Comparison of ENCODE assay signal across 13 mouse cellular contexts in genomic region chr13:41113940-41114339, GRCm38 (mm10). TPM values are rescaled to one million over a fixed set of nuclear protein-coding genes. Genes with fewer than 3 reads are reported as not detected.
DNase-seq lines count a peak whose midpoint lies in the region; ATAC-seq and TF ChIP-seq lines count a peak whose summit lies in the region.
"Had no signal": no experiment of that assay in that cellular context is flagged by ENCODE, and none has a peak within 500 bp of the region (broad histone marks: within the 10 kb centered on the region; RNA-seq: fewer than 3 reads in every experiment).

Gene Sycp2l, plus strand, starts transcription at chr13:41114307.

- no peaks in the 10 kb centered on the region for H3K9me3 ChIP-seq in heart, postnatal 0 days (replicated peaks; ENCODE audit: control insufficient read depth, low read length)
- H3K9me3 ChIP-seq in hindbrain, embryonic 15.5 days, result no peaks in the 10 kb centered on the region
- no peaks in the 10 kb centered on the region for H3K9me3 ChIP-seq in midbrain, embryonic 11.5 days (ENCODE audit: control insufficient read depth, low read length)

- TF ChIP-seq EP300 in heart, postnatal 0 days (IDR thresholded peaks at IDR 0.05; ENCODE audit: low read depth), result no peak

- H3K27ac ChIP-seq in heart, postnatal 0 days (ENCODE audit: low read depth), result no peak within 1 kb of the TSS
- H3K27ac ChIP-seq in hindbrain, embryonic 15.5 days (replicated peaks), result no peak within 1 kb of the TSS
- H3K27ac ChIP-seq in midbrain, embryonic 11.5 days (ENCODE audit: low read depth, low read length), result no peak within 1 kb of the TSS

- H3K4me1 ChIP-seq in heart, postnatal 0 days (ENCODE audit: control insufficient read depth, insufficient read depth), result no peaks in the 10 kb centered on the region
- H3K4me1 ChIP-seq in hindbrain, embryonic 15.5 days (replicated peaks), result no peaks in the 10 kb centered on the region
- H3K4me1 ChIP-seq in midbrain, embryonic 11.5 days (ENCODE audit: control insufficient read depth, insufficient read depth, low read length), result no peaks in the 10 kb centered on the region

- H3K27me3 ChIP-seq in heart, postnatal 0 days (ENCODE audit: control insufficient read depth, insufficient read depth, low read length), result 0 out of 2 replicates have a peak, but pooled peaks cover 8% of the 10 kb centered on the region
- 0 out of 2 replicates have a peak, but pooled peaks cover 13% of the 10 kb centered on the region for H3K27me3 ChIP-seq in hindbrain, embryonic 15.5 days
- H3K27me3 ChIP-seq in midbrain, embryonic 11.5 days (ENCODE audit: control insufficient read depth, insufficient read depth, low read length), result no peaks in the 10 kb centered on the region
- H3K27me3 ChIP-seq: CH12.LX had no signal

- H3K4me2 ChIP-seq in heart, postnatal 0 days (ENCODE audit: low read depth, low read length), result peak within 1 kb of the TSS; percentile 31
- H3K4me2 ChIP-seq in hindbrain, embryonic 15.5 days, result peak within 1 kb of the TSS; percentile 16; the same call in 1 of the 2 replicates
- peak within 1 kb of the TSS; percentile 30 for H3K4me2 ChIP-seq in midbrain, embryonic 11.5 days

- H3K36me3 ChIP-seq in heart, postnatal 0 days (replicated peaks; ENCODE audit: control insufficient read depth, insufficient read depth, low read length), result no peaks in the 10 kb centered on the region
- no peaks in the 10 kb centered on the region for H3K36me3 ChIP-seq in hindbrain, embryonic 15.5 days
- no peaks in the 10 kb centered on the region for H3K36me3 ChIP-seq in midbrain, embryonic 11.5 days (ENCODE audit: control insufficient read depth, insufficient read depth, low read length)

- no peak within 1 kb of the TSS for H3K9ac ChIP-seq in heart, postnatal 0 days (replicated peaks; ENCODE audit: low read depth, low read length)
- H3K9ac ChIP-seq in hindbrain, embryonic 15.5 days, result no peak within 1 kb of the TSS
- H3K9ac ChIP-seq in midbrain, embryonic 11.5 days (ENCODE audit: low read length), result no peak within 1 kb of the TSS

- TF ChIP-seq CTCF in heart, postnatal 0 days (IDR thresholded peaks at IDR 0.05; ENCODE audit: low read depth), result no peak

- no peak for DNase-seq in heart, postnatal 0 days (ENCODE audit: low spot score)
- no peak for DNase-seq in heart, postnatal 14 days
- DNase-seq in ZHBTc4 (ENCODE audit: low read depth, low spot score), result peak; percentile 52
- DNase-seq in midbrain, embryonic 11.5 days (ENCODE audit: low spot score, missing footprints), result no peak
- DNase-seq in left cerebral cortex, adult 9 months (ENCODE audit: low spot score in 2 of 2), result no peak
- DNase-seq in right cerebral cortex, postnatal 4 days, result no peak
- DNase-seq: adrenal gland, adult 8-10 months; lung, postnatal 10 days; right cerebral cortex, postnatal 14 days had no signal

- no peak for ATAC-seq in heart, postnatal 0 days (ENCODE audit: insufficient read depth, low read depth)
- ATAC-seq in hindbrain, embryonic 15.5 days (ENCODE audit: low FRiP score, low read depth), result no peak
- ATAC-seq in midbrain, embryonic 11.5 days (ENCODE audit: low FRiP score), result no peak
- no peak for ATAC-seq in megakaryocyte-erythroid progenitor cell, adult 5-6 weeks (replicated peaks; ENCODE audit: low FRiP score, low TSS enrichment, poor library complexity, severe bottlenecking)

- H3K4me3 ChIP-seq in heart, postnatal 0 days (ENCODE audit: low read depth, low read length), result no peak within 1 kb of the TSS
- H3K4me3 ChIP-seq in hindbrain, embryonic 15.5 days, result no peak within 1 kb of the TSS
- H3K4me3 ChIP-seq in midbrain, embryonic 11.5 days (ENCODE audit: low read depth, low read length), result no peak within 1 kb of the TSS; the same call in 1 of the 2 replicates

- WGBS in heart, postnatal 0 days, result 21% methylated on average over 14 of the region's 14 CpGs
- WGBS in hindbrain, embryonic 15.5 days, result 39% methylated on average over 14 of the region's 14 CpGs
- 31% methylated on average over 14 of the region's 14 CpGs for WGBS in midbrain, embryonic 11.5 days

- intact Hi-C loops in heart, postnatal 14 days (cut with DNase I), result no loop called here

RNA-seq across cellular contexts. Expression of gene Sycp2l, which starts in this region (rescaled TPM):
- not detected in 2 replicates for total RNA-seq in heart, postnatal 0 days (2014; rRNA removed; ENCODE audit: low replicate concordance)
- polyA plus RNA-seq in heart, postnatal 0 days (2015; fragmentation: Nextera tagmentation; extraction: Ambion mirVana), result not detected in 2 replicates
- not detected for total RNA-seq in heart, postnatal 14 days (2021)
- not detected in 2 replicates for polyA plus RNA-seq in hindbrain, embryonic 15.5 days (2015; fragmentation: Nextera tagmentation; extraction: Ambion mirVana)
- not detected in 2 replicates for polyA plus RNA-seq in midbrain, embryonic 11.5 days (2014; fragmentation: Nextera tagmentation; extraction: Ambion mirVana)
- total RNA-seq in megakaryocyte-erythroid progenitor cell, adult 5-6 weeks (2014; fragmentation: Nextera tagmentation), result not detected in 2 replicates
- not detected in 2 replicates for total RNA-seq in megakaryocyte-erythroid progenitor cell, adult 5-6 weeks (2017)
- total RNA-seq: adrenal gland, adult 8-10 months; hematopoietic stem cell, adult 5-6 weeks had no signal
